Mouse (Mus musculus) lung, postnatal 0 days (tissue): Measurements from ENCODE around the gene Atox1.

Experiments
- CTCF ChIP-seq: IDR thresholded peaks from 2 replicates; pipeline ENCODE4 v1.5.1; 2016; ENCODE audit warnings: antibody characterized with exemption, mild to moderate bottlenecking
- EP300 ChIP-seq: IDR thresholded peaks from 2 replicates; pipeline ENCODE4 v1.6.1; 2016; ENCODE audit warnings: antibody characterized with exemption, mild to moderate bottlenecking, control low read depth

DNA sequence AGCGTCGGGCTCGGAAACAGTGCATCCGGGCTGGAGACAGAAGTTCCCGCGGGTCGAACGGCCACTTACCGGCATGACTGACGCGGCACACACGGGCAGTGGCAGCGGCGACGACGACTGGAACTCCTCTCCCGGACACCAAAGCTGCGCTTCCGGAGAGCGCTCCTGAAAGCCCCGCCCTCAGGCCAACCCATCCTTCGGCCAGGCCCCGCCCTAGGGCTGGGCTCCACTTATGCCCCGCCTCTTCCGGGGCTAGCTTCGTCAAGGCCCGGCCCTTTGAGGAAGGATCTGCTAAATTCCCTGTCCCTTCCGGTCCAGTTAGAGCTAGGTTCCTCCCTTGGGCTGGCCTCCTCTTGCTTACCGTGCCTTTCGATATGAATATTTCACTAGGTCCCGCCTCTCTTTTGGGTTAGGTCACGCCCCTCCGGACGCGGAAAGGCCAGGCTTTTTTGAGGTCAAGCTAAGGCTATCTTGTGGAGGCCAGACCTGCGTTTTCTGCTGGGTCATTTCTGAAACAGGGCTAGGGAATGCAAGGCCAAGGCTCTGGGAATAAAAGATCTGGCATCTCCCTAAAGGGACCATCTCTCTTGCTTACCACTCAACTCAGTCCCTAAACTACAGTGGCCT lies at the start of gene Atox1:
- no peak for TF ChIP-seq CTCF
- peak; percentile 33; the same call in 1 of the 2 replicates for TF ChIP-seq EP300
